Mouse (Mus musculus) heart, embryonic 13.5 days (tissue): Measurements from ENCODE around the gene Zfp541. TPM values are rescaled to one million over a fixed set of nuclear protein-coding genes. Genes with fewer than 3 reads are reported as not detected.
A peak's percentile ranks its signal among the peaks of the same experiment; 100 is the strongest.

Experiments
- ATAC-seq: fragments of 200-750 bp; cut with Nextera tagmentation; 2 replicates; pipeline ENCODE4 v1.8.0; 2017; ENCODE audit warnings: moderate TSS enrichment; ENCODE audit not compliant: insufficient number of reproducible peaks, low FRiP score, low TSS enrichment; ENCODE audit errors: extremely low read depth
- H3K27ac ChIP-seq: fragments of 300-500 bp; sonication (generic); replicated peaks from 2 replicates; pipeline ENCODE4 v1.5.1; 2015; ENCODE audit warnings: moderate library complexity, mild to moderate bottlenecking, inconsistent platforms
- H3K27me3 ChIP-seq: fragments of 300-500 bp; sonication (generic); replicated peaks from 2 replicates; pipeline ENCODE4 v1.6.1; 2015; ENCODE audit warnings: mild to moderate bottlenecking, inconsistent platforms
- H3K36me3 ChIP-seq: fragments of 300-500 bp; sonication (generic); 2 replicates; pipeline ENCODE4 v1.6.1; 2015; ENCODE audit warnings: mild to moderate bottlenecking, inconsistent platforms
- H3K4me1 ChIP-seq: fragments of 300-500 bp; sonication (generic); 2 replicates; pipeline ENCODE4 v1.6.1; 2015; ENCODE audit warnings: inconsistent platforms
- H3K4me2 ChIP-seq: fragments of 300-500 bp; sonication (generic); 2 replicates; pipeline ENCODE4 v1.6.1; 2015; ENCODE audit warnings: inconsistent platforms, mild to moderate bottlenecking, moderate library complexity
- H3K4me3 ChIP-seq: fragments of 300-500 bp; sonication (generic); 2 replicates; pipeline ENCODE4 v1.5.1; 2015; ENCODE audit warnings: moderate library complexity, mild to moderate bottlenecking, inconsistent platforms
- H3K9ac ChIP-seq: fragments of 300-500 bp; sonication (generic); 2 replicates; pipeline ENCODE4 v1.6.1; 2015; ENCODE audit warnings: inconsistent platforms, mild to moderate bottlenecking, moderate library complexity
- H3K9me3 ChIP-seq: fragments of 300-500 bp; sonication (generic); 2 replicates; pipeline ENCODE4 v1.6.1; 2016; ENCODE audit warnings: inconsistent platforms
- WGBS: fragments of 180-500 bp; shearing (Covaris S2); methylation state at CpG from one replicate; pipeline ENCODE4 v1.1.7; 2015; ENCODE audit warnings: mixed read lengths; 5-methylcytosine and 5-hydroxymethylcytosine counted together
- polyA plus RNA-seq: library from polyadenylated mRNA; unstranded; fragments of >200 nt; fragmentation: Nextera tagmentation; extraction: Ambion mirVana; gene quantifications from 2 replicates; pipeline ENCODE4 v1.2.1, GENCODE M21; 2015

Gene Zfp541
- polyA plus RNA-seq, 1 experiment from 2014 or later = 0.05 TPM

DNA sequence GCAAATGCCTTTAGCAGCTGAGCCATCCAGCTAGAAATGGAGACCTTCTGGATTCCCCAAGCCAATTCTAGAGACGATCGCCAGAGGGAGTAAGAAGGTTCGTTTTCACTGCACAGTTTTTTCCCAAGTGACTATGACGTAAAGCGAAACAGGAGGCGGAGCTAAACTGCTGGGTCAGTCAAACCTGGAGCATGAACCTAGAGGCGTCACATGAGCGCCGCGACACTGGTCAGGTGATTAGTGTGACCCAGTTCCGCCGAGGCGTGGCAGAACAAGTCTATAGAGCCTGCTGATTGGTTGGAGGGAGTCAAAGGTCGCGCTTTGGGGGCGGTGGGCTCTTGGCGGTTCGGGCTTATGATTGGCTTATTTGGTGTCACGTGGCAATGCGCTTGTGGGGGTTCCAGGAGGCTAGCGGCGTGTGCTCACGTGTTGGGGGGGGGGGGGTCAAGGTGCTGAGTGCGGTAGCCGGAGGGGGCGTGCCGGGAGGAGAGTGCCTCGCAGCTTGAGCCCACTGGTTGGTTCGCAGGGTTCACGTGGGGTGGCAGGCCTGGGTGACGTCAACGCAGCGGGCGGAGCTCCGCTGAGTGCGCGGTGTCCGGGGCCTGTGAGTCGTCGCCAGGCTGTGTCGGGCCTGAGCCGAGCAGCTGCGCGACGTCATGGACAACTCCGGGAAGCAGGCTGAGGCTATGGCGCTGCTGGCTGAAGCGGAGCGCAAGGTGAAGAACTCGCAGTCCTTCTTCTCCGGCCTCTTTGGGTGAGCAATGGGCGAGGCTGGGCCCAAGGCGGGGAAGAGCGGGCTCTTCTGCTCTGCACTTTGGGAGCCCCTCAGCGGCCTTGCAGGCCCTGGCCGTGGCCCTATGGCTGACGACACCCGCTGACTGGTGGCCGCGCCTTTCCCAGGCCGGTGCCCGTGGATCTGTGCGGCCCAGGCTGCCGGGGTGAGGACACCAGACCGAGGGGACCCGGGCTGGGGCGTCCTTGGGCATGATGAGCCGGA is 36.7 kb downstream of the Zfp541 start, which contains the start of gene Napa:
Gene Napa, plus strand, starts transcription at position 438 of the 997 bp plus-strand sequence.
- H3K27me3 ChIP-seq = peaks cover 25% of the 10 kb centered on the region
- H3K27ac ChIP-seq = peak within 1 kb of the TSS; percentile 95
- WGBS = 0% methylated on average over 68 of the region's 68 CpGs
- H3K9ac ChIP-seq = peak within 1 kb of the TSS; percentile 100
- no peaks in the 10 kb centered on the region for H3K9me3 ChIP-seq
- H3K4me2 ChIP-seq = peak within 1 kb of the TSS; percentile 90
- peaks cover 39% of the 10 kb centered on the region for H3K4me1 ChIP-seq
- peak within 1 kb of the TSS; percentile 96 for H3K4me3 ChIP-seq
- peak; percentile 96 for ATAC-seq
- peaks cover 23% of the 10 kb centered on the region for H3K36me3 ChIP-seq

- H3K27ac ChIP-seq = 0 out of 2 replicates have a peak overlapping the region, but pooled peaks have one; percentile 95
- peak overlapping the region; percentile 90 for H3K4me2 ChIP-seq
- ATAC-seq = no peak
- H3K9ac ChIP-seq = peak overlapping the region; percentile 100
- WGBS = 58% methylated on average over 4 of the region's 4 CpGs
- H3K4me1 ChIP-seq = peaks cover 43% of the 10 kb centered on the region
- H3K9me3 ChIP-seq = no peaks in the 10 kb centered on the region
- peak overlapping the region; percentile 96 for H3K4me3 ChIP-seq
- peaks cover 35% of the 10 kb centered on the region for H3K36me3 ChIP-seq
- peaks cover 14% of the 10 kb centered on the region for H3K27me3 ChIP-seq
Measured at GRCm38 (mm10) chr7:16099901-16100300, 38.3 kb downstream of the Zfp541 start.

DNA sequence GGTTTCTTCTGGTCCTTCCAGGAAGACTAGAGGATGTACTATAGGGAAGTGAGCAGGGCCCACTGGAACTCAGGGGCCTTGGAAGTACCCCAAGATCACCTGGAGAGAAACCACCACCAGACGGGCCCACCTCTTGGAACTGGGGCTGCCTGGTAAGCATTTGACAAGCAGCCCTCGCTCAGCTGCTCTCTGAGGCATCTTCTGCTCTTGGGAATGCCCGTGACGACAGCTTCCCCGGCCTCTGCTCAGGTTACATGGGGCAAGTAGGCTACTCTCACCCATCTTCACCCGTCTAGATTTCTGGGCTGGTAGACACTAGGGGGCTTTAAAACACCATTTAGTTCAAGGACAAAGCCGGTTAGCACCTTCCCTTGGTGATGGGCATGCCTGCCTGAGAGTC is 39.5 kb downstream of the Zfp541 start:
- 66% methylated on average over 7 of the region's 7 CpGs for WGBS
- Histone ChIP-seq H3K4me1 (peaks cover 43% of the 10 kb centered on the region), H3K4me2 (peak overlapping the region; percentile 90), H3K4me3 (0 out of 2 replicates have a peak overlapping the region, but pooled peaks have one; percentile 96), H3K36me3 (peaks cover 45% of the 10 kb centered on the region), H3K27me3 (peaks cover 6% of the 10 kb centered on the region; the same call in 1 of the 2 replicates), H3K9ac (no peak overlapping the region), H3K27ac (no peak overlapping the region), H3K9me3 (no peaks in the 10 kb centered on the region)
- no peak for ATAC-seq

- 76% methylated on average over 15 of the region's 15 CpGs for WGBS
- Histone ChIP-seq H3K4me3 (no peak overlapping the region), H3K9ac (0 out of 2 replicates have a peak overlapping the region, but pooled peaks have one; percentile 6), H3K27ac (no peak overlapping the region), H3K4me1 (peaks cover 43% of the 10 kb centered on the region), H3K36me3 (peaks cover 51% of the 10 kb centered on the region), H3K9me3 (no peaks in the 10 kb centered on the region), H3K4me2 (no peak overlapping the region), H3K27me3 (no peaks in the 10 kb centered on the region)
- no peak for ATAC-seq
Measured at GRCm38 (mm10) chr7:16101726-16102475, 40.3 kb downstream of the Zfp541 start.

GRCm38 (mm10) chr7:16102686-16103226 is 41.1 kb downstream of the Zfp541 start:
- Histone ChIP-seq H3K4me1 (peaks cover 40% of the 10 kb centered on the region), H3K4me3 (no peak overlapping the region), H3K27me3 (no peaks in the 10 kb centered on the region), H3K9ac (peak overlapping the region; percentile 21), H3K4me2 (no peak overlapping the region), H3K36me3 (peaks cover 60% of the 10 kb centered on the region), H3K9me3 (no peaks in the 10 kb centered on the region), H3K27ac (no peak overlapping the region)
- WGBS = 89% methylated on average over 5 of the region's 5 CpGs
- ATAC-seq = no peak

DNA sequence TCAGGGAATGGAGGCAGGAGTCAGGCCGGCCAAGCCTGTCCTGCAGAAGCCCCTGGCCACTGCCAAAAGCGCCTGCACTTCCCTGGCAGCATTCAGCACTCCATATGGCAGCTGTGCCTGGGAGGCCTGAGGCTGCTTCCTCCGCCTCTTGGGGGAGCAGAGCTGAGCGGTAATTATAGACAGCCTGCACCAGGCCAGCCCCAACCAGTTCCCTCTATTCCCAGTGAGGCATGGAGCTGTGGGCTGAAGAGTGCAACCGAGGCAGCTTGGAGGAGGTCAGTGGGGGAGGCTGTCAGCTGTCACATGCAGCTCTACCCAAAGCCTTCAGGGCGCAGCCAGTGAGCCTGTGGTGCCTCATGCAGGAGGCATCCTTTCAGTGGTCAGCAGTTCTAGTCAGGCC is 42.1 kb downstream of the Zfp541 start:
- no peaks in the 10 kb centered on the region for H3K9me3 ChIP-seq
- H3K4me2 ChIP-seq = no peak overlapping the region
- H3K4me1 ChIP-seq = peaks cover 40% of the 10 kb centered on the region
- no peak overlapping the region for H3K27ac ChIP-seq
- WGBS = 65% methylated on average over 6 of the region's 6 CpGs
- H3K9ac ChIP-seq = peak overlapping the region; percentile 33; the same call in 1 of the 2 replicates
- H3K4me3 ChIP-seq = no peak overlapping the region
- H3K27me3 ChIP-seq = no peaks in the 10 kb centered on the region
- no peak for ATAC-seq
- H3K36me3 ChIP-seq = peaks cover 70% of the 10 kb centered on the region

- Histone ChIP-seq H3K4me2 (no peak overlapping the region), H3K27ac (no peak overlapping the region), H3K27me3 (no peaks in the 10 kb centered on the region), H3K36me3 (peaks cover 80% of the 10 kb centered on the region), H3K4me1 (peaks cover 32% of the 10 kb centered on the region), H3K4me3 (no peak overlapping the region), H3K9me3 (no peaks in the 10 kb centered on the region), H3K9ac (0 out of 2 replicates have a peak overlapping the region, but pooled peaks have one; percentile 38)
- no peak for ATAC-seq
- WGBS = 88% methylated on average over 7 of the region's 7 CpGs
Measured at GRCm38 (mm10) chr7:16104611-16105388, 43.2 kb downstream of the Zfp541 start.

DNA sequence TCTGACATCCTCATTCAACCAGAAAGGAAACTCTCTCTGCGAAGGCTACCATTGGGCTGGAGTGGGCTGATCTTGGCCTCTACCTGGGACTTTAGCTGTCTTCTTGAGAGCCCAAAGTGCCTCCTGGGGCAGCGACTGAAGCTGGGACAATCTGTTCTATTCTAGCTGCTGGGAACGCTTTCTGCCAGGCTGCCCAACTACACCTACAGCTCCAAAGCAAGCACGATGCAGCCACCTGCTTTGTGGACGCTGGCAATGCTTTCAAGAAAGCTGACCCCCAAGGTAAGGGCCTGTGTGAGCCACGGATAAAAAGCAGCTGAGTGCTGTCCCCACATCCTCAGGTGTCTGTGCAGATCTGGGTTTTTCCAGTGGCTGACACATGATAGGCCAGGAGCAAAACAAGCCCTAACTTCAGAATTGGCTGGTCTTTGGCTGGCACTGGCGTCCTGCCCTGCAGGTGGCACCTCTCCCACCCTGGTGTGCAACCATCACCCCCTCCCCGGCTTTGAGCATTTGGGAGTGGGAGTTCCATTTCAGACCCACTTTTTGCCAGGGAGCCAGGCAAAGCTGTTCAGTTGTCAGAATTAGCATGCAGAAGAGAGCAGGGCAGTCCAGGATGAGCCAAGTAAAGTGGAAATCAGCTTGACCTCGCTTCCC is 47.4 kb downstream of the Zfp541 start:
- 89% methylated on average over 9 of the region's 9 CpGs for WGBS
- H3K27me3 ChIP-seq = no peaks in the 10 kb centered on the region
- H3K9me3 ChIP-seq = no peaks in the 10 kb centered on the region
- no peak overlapping the region for H3K9ac ChIP-seq
- no peak overlapping the region for H3K4me3 ChIP-seq
- no peak for ATAC-seq
- peaks cover 96% of the 10 kb centered on the region for H3K36me3 ChIP-seq
- H3K4me2 ChIP-seq = no peak overlapping the region
- H3K4me1 ChIP-seq = no peaks in the 10 kb centered on the region
- no peak overlapping the region for H3K27ac ChIP-seq

- Histone ChIP-seq H3K9me3 (no peaks in the 10 kb centered on the region), H3K9ac (no peak overlapping the region), H3K36me3 (peaks cover 96% of the 10 kb centered on the region), H3K4me3 (no peak overlapping the region), H3K27ac (no peak overlapping the region), H3K4me1 (no peaks in the 10 kb centered on the region), H3K27me3 (no peaks in the 10 kb centered on the region), H3K4me2 (no peak overlapping the region)
- no peak for ATAC-seq
- WGBS = 93% methylated on average over 8 of the region's 8 CpGs
Measured at GRCm38 (mm10) chr7:16110158-16110557, 48.5 kb downstream of the Zfp541 start.
